Mouse (Mus musculus) embryo, embryonic 9.5 days (tissue): ENCODE data around the gene March1.

Experiments used
- DNase-seq: peaks from one replicate; pipeline ENCODE4 v3.0.0-alpha.2; 2017; ENCODE audit errors: extremely low spot score

March1 gene

DNA sequence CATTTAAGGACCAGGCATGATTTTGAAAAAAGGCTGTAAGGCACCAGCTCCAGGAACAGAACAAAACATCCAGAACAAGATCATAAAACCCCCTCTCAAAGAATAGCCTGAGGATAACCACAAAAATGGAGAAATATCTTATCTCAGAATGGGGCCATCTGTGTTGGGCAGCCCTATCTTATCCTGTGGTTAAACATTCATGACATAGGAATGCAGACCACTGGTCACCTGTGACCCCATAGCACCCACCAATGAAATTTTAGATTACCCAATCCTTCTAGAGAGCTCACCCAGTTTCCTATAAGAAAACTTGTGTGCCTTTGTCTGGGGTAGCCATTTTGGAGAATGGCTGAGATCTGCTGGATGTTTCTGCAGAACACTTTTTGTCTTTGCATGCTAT is 902.9 kb downstream of the March1 start:
- DNase-seq, result no peak
